Mouse (Mus musculus): ENCODE results near the gene Trim56. TPM values are rescaled to one million over a fixed set of nuclear protein-coding genes. Genes with fewer than 3 reads are reported as not detected.
"Not testable (repeated sequence)": the region's sequence is repeated elsewhere in the genome, so short reads cannot be mapped to it uniquely, and the experiment has no call there.

Gene Trim56
- total RNA-seq (2017): 35.8 and 48.8 TPM in 2 replicates

DNA sequence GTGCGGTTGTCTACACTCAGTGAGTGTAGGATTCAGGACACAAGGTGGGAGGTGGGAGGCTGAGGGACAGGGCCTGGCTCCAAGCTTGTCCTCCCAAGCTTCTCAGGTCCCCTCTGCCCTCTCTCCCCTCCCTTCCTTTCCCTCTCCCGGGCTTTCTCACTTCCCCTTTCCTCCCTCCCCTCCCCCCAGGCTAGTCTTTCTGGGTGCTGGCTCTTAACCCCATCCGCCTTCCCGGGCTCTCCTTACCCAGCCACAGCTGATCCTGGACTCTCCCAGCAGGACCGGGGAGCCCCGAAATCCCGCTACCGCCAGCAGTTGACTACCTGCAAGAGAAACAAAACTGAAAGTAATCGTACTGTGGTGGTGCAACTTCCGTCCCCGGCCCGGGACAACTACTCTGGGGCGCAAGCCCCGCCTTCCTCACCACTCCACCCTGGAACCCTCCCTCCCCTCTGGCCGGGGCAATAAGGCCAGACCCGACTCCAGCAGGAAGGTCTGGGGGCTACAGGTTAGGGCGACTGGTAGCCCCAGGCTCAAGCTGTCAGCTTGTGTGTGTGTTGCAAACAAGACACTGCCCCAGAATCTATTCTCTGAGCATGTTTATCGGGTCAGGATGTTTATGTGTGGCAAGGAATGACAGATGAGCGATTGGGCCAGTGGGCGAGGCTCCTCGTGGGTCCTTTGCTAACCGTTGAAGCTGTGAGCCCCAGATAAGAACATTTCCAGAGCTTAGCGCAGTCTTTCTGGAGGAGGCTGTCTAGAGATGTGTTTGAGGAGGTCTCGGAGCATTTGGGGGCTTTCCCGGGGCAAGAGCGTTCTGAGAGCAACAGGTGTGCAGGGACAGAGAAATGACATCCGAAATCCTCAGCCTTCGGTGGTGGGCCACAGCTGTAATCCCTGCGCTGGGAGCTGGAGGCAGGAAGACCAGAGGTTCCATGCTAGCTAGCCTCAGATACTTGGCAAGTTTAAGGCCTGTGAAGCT is at the start of gene Trim56:
Gene Trim56, minus strand, starts transcription at position 344 of the 982 bp plus-strand sequence.
- peak; percentile 92 to 93 for ATAC-seq (replicated peaks in 1 of 2; ENCODE audit: insufficient read depth in 1 of 2, low FRiP score in 2 of 2, low TSS enrichment in 1 of 2, low read depth in 1 of 2, poor library complexity in 2 of 2, severe bottlenecking in 2 of 2)

DNA sequence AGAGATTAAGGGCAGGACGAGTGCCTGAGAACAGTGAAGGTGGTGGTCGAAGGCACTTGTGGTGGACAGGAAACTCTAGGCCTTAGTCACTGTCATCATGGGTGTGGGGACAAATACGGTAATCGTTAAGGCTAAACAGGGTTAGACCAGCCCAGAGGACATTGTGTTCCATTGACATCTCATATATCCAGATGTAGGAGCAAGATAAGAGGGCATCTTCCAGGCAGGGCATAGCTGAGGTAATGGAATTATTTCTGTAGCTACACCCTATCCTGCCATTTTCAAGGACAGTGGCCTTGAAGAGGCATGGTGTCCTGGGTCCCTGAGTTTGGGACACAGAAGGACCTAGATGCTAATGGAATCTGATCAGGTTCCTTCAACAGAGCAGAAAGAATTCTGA is 45.8 kb upstream of the Trim56 start:
- no peak for ATAC-seq (replicated peaks in 1 of 2; ENCODE audit: insufficient read depth in 1 of 2, low FRiP score in 2 of 2, low TSS enrichment in 1 of 2, low read depth in 1 of 2, poor library complexity in 2 of 2, severe bottlenecking in 2 of 2)

DNA sequence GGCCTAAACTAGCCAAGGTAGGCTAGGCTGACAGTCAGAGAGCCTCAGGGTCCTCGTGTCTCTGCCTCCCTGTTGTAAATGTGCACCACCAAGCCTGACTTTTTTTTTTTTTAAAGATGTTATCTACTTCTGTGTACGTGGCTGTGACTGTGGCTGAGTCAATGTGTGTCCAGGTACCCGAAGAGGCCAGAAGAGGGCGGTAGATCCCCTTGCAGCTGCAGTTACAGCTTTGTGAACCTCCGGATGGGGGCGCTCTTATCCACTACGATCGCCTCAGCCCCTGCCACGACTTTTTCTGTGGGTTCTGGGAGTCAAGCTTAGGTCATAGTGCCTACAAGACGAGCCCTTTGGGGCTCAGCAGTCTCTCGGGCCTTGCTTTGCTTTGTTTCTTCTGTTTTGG is 43.5 kb upstream of the Trim56 start:
- peak; percentile 81 to 85; a peak in 3 of 4 replicates for ATAC-seq (replicated peaks in 1 of 2; ENCODE audit: insufficient read depth in 1 of 2, low FRiP score in 2 of 2, low TSS enrichment in 1 of 2, low read depth in 1 of 2, poor library complexity in 2 of 2, severe bottlenecking in 2 of 2)

DNA sequence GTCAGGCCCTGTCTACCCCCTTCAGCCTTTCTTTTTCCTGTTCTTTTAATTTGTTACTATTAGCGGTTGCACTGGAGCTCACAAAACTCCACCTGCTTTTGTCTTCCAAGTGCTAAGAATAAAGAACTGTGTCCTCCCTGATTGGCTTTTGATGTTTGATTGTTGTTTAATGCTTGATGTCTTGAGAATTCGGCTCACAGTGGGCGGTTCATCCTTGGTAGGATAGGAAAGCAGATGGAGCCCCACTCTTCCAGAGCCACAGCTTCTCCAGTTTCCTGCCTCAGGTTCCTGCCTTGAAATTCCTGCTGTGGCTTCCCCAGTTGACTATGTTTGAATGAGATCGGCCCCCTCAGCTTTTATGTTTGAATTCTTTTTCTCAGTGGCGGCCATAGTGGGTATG is 37.3 kb upstream of the Trim56 start:
- ATAC-seq (replicated peaks in 1 of 2; ENCODE audit: insufficient read depth in 1 of 2, low FRiP score in 2 of 2, low TSS enrichment in 1 of 2, low read depth in 1 of 2, poor library complexity in 2 of 2, severe bottlenecking in 2 of 2): no peak

DNA sequence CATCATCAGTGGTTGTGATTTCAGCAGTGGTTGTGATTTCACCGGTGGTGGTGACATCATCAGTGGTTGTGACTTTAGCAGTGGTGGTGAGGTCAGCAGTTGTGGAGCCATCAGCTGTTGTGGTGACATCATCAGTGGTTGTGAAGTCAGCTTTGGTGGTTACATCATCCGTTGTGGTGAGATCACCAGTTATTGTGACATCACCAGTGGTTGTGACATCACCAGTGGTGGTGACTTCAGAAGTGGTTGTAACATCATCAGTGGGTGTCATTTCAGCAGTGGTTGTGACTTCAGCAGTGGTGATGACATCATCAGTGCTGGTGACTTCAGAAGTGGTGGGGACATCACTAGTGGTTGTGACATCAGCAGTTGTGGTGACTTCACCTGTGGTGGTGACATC is 36.6 kb upstream of the Trim56 start:
- ATAC-seq (replicated peaks in 1 of 2; ENCODE audit: insufficient read depth in 1 of 2, low FRiP score in 2 of 2, low TSS enrichment in 1 of 2, low read depth in 1 of 2, poor library complexity in 2 of 2, severe bottlenecking in 2 of 2): no peak; a peak in 2 of 4 replicates

DNA sequence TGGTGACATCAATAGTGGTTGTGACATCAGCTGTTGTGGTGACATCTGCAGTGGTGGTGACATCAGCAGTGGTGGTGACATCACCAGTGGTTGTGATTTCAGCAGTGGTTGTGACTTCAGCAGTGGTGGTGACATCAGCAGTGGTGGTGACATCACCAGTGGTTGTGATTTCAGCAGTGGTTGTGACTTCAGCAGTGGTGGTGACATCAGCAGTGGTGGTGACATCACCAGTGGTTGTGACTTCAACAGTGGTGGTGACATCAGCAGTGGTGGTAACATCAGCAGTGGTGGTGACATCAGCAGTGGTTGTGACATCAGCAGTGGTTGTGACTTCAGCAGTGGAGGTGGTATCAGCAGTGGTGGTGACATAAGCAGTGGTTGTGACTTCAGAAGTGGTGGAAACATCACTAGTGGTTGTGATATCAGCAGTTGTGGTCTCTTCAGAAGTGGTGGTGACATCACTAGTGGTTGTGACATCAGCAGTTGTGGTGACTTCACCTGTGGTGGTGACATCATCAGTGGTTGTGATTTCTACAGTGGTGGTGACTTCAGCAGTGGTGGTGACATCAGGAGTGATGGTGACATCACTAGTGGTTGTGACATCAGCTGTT is 33.4 kb upstream of the Trim56 start, which contains the start of gene Muc3:
Gene Muc3, minus strand, starts transcription at position 51 of the 611 bp plus-strand sequence.
- ATAC-seq (replicated peaks in 1 of 2; ENCODE audit: insufficient read depth in 1 of 2, low FRiP score in 2 of 2, low TSS enrichment in 1 of 2, low read depth in 1 of 2, poor library complexity in 2 of 2, severe bottlenecking in 2 of 2): peak in 1 of 2 experiments; percentile 11; a peak in 1 of 4 replicates

DNA sequence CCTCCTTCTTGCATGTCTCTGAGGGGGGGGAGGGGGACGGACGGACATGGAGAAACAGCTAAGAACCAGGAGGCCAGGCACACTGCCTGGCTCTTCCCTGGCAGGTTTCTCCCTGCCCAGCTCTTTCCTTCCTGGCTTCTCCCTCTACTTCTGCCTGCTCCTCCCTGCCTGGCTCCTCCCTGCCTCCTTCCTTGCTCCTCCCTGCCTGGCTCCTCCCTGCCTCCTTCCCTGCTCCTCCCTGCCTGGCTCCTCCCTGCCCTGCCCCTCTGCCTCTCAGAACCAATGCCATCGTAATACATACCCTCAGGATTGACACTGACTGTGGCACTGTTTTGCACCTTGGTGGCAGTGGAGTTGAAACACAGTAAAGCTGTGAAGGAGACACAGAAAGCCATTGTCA is 24.8 kb upstream of the Trim56 start:
- no peak for ATAC-seq (replicated peaks in 1 of 2; ENCODE audit: insufficient read depth in 1 of 2, low FRiP score in 2 of 2, low TSS enrichment in 1 of 2, low read depth in 1 of 2, poor library complexity in 2 of 2, severe bottlenecking in 2 of 2)

DNA sequence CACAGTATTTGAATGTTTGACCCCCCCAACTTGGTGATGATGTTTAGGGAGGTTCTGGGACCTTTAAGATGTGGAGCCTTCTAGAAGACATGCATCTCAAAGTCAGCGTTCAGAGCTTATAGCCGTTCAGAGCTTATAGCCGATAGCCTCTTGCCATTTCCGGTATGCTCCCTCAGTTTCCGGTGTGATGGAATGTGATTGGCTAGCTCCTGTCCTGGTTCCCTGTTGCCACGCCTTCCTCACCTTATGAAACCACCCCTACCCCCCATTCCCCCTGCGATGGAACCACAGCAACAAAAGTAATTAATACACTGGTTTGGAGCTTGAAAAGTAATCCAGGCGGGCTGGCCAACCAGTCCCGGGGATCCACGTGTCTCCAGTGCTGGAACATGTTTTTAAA is 23.0 kb upstream of the Trim56 start:
- ATAC-seq (replicated peaks in 1 of 2; ENCODE audit: insufficient read depth in 1 of 2, low FRiP score in 2 of 2, low TSS enrichment in 1 of 2, low read depth in 1 of 2, poor library complexity in 2 of 2, severe bottlenecking in 2 of 2): no peak

DNA sequence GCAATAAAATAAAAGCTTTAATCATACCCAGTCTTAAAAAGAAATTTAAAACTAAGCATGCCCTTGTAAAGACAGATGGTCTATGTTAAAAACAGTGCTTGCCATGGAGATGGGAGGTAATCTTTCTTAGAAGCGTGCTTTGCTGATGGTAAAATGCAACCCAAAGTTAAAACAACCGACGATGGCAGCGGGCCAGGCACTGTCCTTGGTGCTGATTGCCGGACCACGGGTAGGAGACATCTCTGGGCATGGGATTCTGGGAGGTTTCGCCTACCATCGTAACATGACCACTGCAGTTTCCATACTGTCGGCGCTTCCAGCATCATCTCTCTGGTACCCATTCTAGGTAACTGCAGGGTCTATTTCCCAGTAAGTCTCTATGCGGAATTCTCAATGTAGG is 18.9 kb upstream of the Trim56 start:
- no peak for ATAC-seq (replicated peaks in 1 of 2; ENCODE audit: insufficient read depth in 1 of 2, low FRiP score in 2 of 2, low TSS enrichment in 1 of 2, low read depth in 1 of 2, poor library complexity in 2 of 2, severe bottlenecking in 2 of 2)

DNA sequence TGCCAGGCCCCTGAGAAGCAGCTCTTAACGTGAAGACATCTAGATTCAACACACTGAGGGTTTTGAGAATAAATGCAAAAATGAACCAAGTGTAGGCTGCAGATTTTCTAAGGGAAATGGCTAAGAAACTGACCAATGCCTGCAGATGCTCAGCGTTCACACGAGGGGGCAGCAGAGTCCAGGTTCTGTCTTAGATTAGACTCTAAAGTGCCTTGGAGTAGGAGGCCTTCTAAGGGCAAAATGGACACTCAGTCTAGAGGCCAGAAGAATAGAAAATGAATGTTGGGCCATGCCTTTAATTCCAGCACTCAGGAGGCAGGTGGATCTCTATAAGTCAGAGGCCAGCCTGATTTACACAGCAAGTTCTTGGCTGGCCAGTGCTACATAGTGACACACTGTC is 15.5 kb upstream of the Trim56 start:
- peak; percentile 78 to 84 for ATAC-seq (replicated peaks in 1 of 2; ENCODE audit: insufficient read depth in 1 of 2, low FRiP score in 2 of 2, low TSS enrichment in 1 of 2, low read depth in 1 of 2, poor library complexity in 2 of 2, severe bottlenecking in 2 of 2)

DNA sequence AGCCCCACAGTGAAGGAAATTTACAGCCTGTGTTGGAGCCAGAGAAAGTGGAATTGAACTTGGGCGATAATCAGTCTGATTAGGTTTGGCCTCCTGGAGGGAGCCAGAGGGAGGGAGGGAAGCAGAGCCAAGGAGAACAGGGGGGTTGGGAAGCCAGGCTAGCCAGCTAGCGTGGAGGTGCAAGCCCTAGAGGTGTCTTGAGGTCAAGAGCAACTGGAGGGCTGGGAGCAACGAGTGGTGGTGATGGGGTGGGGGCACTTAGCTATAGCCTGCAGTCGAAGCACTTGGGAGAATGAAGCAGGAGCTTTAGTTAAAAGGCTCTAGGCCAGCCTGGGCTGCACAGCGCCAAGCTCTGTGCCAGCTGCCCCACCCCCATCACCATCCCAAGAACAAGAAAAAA is 13.3 kb upstream of the Trim56 start:
- ATAC-seq (replicated peaks in 1 of 2; ENCODE audit: insufficient read depth in 1 of 2, low FRiP score in 2 of 2, low TSS enrichment in 1 of 2, low read depth in 1 of 2, poor library complexity in 2 of 2, severe bottlenecking in 2 of 2): no peak

DNA sequence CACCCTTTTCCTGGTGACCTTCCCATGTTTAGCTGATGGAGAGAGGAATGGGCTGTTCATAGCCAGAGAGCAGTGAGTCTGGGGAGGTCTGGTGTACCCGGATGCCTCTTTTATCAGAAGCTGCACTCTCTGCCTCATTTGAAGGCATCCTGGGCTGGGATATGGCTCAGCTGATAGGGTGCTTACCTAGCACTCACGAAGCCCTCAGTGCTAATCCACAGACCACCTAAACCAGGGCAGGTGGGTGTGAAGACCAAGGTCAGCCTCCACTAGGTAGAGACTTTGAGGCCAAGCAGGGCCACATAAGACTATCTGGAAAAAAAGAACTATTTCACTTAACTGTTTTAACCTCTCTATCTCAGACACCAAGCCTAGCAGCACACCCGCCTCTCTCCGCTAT is 7.5 kb upstream of the Trim56 start:
- ATAC-seq (replicated peaks in 1 of 2; ENCODE audit: insufficient read depth in 1 of 2, low FRiP score in 2 of 2, low TSS enrichment in 1 of 2, low read depth in 1 of 2, poor library complexity in 2 of 2, severe bottlenecking in 2 of 2): no peak

DNA sequence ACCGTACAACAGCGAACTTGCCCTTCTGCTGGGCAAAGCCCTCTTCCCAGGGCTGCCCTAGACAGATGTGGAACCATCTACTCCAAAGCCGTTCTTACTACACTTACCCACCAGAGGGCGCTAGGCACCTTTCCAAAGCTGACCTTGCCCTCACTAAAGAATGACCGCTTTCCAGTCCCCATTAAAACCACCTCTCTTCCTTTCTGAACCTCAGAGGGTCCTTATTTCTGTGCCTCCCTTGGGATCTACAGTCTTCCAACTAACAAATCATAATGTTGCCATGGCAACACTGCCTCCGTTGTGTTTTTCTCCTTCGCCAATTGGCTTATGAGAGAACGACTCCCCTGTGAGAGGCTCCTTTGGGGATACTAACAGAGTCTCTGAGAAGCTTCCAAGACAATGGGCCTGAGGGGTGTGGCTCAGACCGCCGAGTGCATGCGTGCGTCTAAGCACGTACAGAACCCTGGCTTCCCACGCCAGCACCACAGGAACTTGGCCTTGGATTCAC is 6.7 kb upstream of the Trim56 start:
- peak; percentile 78 to 86 for ATAC-seq (replicated peaks in 1 of 2; ENCODE audit: insufficient read depth in 1 of 2, low FRiP score in 2 of 2, low TSS enrichment in 1 of 2, low read depth in 1 of 2, poor library complexity in 2 of 2, severe bottlenecking in 2 of 2)

DNA sequence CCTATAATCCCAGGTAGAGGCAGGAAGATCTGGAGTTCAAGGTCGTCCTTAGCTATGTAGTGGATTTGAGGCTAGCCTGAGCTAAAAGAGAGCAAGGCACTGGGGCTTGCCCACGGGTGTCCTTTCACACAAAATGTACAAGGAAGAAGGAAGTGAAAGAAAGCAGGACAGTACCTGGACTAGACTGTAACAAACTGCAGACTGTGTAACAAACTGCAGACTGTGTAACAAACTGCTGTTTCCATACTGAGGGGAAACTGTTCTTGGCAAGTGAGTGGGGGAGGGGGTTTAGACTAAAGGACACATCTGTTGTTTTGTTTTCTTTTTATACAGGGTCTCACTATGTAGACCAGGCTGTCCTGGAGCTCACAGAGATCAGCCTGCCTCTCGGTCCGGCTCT is 5.3 kb upstream of the Trim56 start:
- no peak for ATAC-seq (replicated peaks in 1 of 2; ENCODE audit: insufficient read depth in 1 of 2, low FRiP score in 2 of 2, low TSS enrichment in 1 of 2, low read depth in 1 of 2, poor library complexity in 2 of 2, severe bottlenecking in 2 of 2)

DNA sequence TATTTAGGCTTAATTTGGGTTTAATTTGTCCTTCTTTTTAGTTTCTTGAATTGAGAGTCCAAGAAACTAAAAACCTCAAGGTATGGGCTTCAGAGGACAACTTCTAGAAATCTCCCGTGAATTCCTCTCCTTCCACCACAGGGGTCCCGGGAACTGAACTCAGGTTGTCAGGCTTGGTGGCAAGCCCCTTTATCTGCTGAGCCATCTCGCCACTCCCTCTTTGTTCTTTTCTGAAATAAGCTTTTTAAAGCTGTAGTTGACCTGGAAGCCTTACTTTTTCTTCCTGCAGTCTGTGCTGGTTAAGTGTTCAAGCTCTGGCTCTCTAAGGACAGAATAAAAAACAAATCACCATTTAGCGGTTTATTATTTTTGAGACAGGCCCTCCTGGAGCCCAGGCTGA is 2.9 kb upstream of the Trim56 start:
- no peak for ATAC-seq (replicated peaks in 1 of 2; ENCODE audit: insufficient read depth in 1 of 2, low FRiP score in 2 of 2, low TSS enrichment in 1 of 2, low read depth in 1 of 2, poor library complexity in 2 of 2, severe bottlenecking in 2 of 2)

DNA sequence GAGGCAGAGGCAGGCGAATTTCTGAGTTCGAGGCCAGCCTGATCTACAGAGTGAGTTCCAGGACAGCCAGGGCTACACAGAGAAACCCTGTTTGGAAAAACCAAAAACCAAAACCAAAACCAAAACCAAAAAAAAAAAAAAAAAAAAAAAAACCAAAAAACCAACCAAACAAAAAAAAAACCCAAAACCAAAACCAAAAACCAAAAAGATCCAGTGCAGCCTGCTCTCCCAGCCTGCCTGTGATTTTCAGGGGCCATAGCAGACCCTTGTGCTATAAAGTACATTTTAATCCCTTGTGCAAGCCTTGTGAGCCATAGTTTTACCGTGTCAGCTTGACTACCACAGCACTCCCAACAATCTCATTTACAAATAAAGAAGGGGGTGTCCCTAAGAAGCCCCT is 2.0 kb upstream of the Trim56 start:
- not testable (repeated sequence) for ATAC-seq (replicated peaks in 1 of 2; ENCODE audit: insufficient read depth in 1 of 2, low FRiP score in 2 of 2, low TSS enrichment in 1 of 2, low read depth in 1 of 2, poor library complexity in 2 of 2, severe bottlenecking in 2 of 2)

DNA sequence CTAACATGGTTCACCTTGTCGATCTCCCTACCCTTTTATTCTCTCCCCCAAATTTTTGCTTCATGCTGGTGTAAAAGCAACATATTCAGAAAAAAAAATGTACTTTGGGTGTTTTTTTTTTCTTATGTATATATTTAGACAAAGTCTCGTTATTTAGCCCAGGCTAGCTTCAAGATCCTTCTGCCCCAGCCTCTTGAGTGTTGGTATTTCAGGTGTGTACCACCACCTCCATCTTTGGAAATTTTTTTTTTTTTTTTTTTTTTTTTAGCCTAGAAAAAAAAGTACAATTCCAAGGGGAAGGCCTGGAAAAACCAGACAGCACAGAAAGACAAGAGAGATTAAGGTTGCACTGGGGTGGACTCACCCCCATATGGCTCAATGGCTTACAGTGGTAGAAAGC is 978 bp upstream of the Trim56 start:
- ATAC-seq (replicated peaks in 1 of 2; ENCODE audit: insufficient read depth in 1 of 2, low FRiP score in 2 of 2, low TSS enrichment in 1 of 2, low read depth in 1 of 2, poor library complexity in 2 of 2, severe bottlenecking in 2 of 2): no peak

DNA sequence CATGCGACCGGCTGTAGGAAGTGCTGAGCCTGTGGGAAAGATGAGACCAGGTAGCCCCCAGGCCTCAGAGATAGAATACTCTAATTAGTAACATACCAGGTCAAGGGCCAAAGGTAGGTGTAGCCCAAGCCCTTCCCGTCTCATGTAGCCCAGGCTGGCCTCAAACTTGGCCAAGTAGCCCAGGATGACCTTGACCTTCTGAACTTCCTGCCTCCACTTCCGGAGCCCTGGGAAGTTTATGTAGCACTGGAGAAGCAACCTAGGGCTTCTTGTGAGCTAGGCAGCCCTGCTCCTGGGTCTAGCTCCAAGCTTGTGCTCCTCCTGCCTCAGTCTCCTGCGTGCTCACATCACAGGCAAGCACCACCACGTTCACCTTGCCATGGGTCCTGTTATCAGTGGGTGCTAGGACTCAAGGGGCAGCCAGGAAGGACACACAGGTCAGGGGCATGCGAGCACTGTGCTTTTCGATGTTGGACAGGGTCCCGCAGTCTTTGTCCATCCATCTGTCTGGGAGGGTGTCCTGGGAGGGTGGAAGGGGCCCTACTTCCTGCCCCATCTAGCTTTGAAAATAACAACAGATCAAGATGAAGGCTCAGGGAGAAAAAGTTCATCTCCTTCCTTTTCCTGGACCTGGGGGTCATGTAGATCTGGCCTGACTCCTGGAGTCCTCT is 983 bp downstream of the Trim56 start:
- ATAC-seq (replicated peaks in 1 of 2; ENCODE audit: insufficient read depth in 1 of 2, low FRiP score in 2 of 2, low TSS enrichment in 1 of 2, low read depth in 1 of 2, poor library complexity in 2 of 2, severe bottlenecking in 2 of 2): no peak

All from hematopoietic stem cell, adult 5-6 weeks (primary cell).